Comparison of ENCODE assay signal across 9 mouse cellular contexts in the genomic region with DNA sequence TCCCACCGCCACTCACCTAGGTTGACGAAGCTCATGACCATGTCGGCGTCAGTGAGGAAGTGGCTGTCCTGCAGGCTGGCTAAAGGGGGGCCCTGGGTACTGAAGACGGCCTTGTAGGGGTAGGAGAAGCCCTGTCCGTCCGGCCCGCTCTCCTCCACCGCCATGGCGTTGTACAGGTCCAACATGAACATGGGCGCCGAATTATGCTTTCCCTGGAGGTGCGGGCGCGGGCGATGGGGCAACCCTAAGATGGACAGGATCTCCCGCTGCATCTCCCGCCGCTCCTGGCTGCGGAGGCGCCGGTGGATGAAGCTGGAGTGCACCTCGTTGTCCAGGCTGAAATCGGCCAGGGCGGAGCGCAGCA. TPM values are rescaled to one million over a fixed set of nuclear protein-coding genes. Genes with fewer than 3 reads are reported as not detected.
A peak's percentile ranks its signal among the peaks of the same experiment; 100 is the strongest.
DNase-seq lines count a peak whose midpoint lies in the region; ATAC-seq lines count a peak whose summit lies in the region.
"Had no signal": no experiment of that assay in that cellular context is flagged by ENCODE, and none has a peak within 500 bp of the region (broad histone marks: within the 10 kb centered on the region; RNA-seq: fewer than 3 reads in every experiment).

No protein-coding gene starts in this region.

- no peak for ATAC-seq in kidney, embryonic 14.5 days (ENCODE audit: low FRiP score, low TSS enrichment)
- no peak for ATAC-seq in embryonic facial prominence, embryonic 12.5 days (ENCODE audit: insufficient number of reproducible peaks, insufficient read depth, low FRiP score, low TSS enrichment)
- no peak for ATAC-seq in hindbrain, embryonic 15.5 days (ENCODE audit: low FRiP score, low read depth)
- ATAC-seq in midbrain, embryonic 13.5 days, result no peak

- no peak for DNase-seq in kidney, adult 18-20 months
- DNase-seq in MN1 (ENCODE audit: low spot score), result no peak
- DNase-seq in thymus, postnatal 0 days (ENCODE audit: low spot score), result no peak
- no peak for DNase-seq in layer of hippocampus, adult 9-10 months (ENCODE audit: low spot score)

- WGBS in kidney, embryonic 14.5 days, result under 1% methylated on average over 26 of the region's 26 CpGs
- WGBS in embryonic facial prominence, embryonic 12.5 days, result 1% methylated on average over 26 of the region's 26 CpGs
- WGBS in hindbrain, embryonic 15.5 days, result under 1% methylated on average over 26 of the region's 26 CpGs
- WGBS in midbrain, embryonic 13.5 days, result under 1% methylated on average over 26 of the region's 26 CpGs

- peak overlapping the region; percentile 91 for H3K4me2 ChIP-seq in kidney, embryonic 14.5 days (replicated peaks; ENCODE audit: low read depth, low read length)
- H3K4me2 ChIP-seq in embryonic facial prominence, embryonic 12.5 days (replicated peaks), result peak overlapping the region; percentile 96
- H3K4me2 ChIP-seq in hindbrain, embryonic 15.5 days, result peak overlapping the region; percentile 85
- peak overlapping the region; percentile 83 for H3K4me2 ChIP-seq in midbrain, embryonic 13.5 days (replicated peaks)

- peaks cover 35% of the 10 kb centered on the region for H3K4me1 ChIP-seq in kidney, embryonic 14.5 days (ENCODE audit: control insufficient read depth, insufficient read depth, low read length)
- peaks cover 51% of the 10 kb centered on the region for H3K4me1 ChIP-seq in embryonic facial prominence, embryonic 12.5 days
- H3K4me1 ChIP-seq in hindbrain, embryonic 15.5 days (replicated peaks), result peaks cover 49% of the 10 kb centered on the region
- H3K4me1 ChIP-seq in midbrain, embryonic 13.5 days (replicated peaks), result peaks cover 57% of the 10 kb centered on the region

- H3K27me3 ChIP-seq in kidney, embryonic 14.5 days (ENCODE audit: control insufficient read depth, insufficient read depth, low read length), result peaks cover 8% of the 10 kb centered on the region; the same call in 1 of the 2 replicates
- peaks cover 53% of the 10 kb centered on the region for H3K27me3 ChIP-seq in embryonic facial prominence, embryonic 12.5 days
- H3K27me3 ChIP-seq in hindbrain, embryonic 15.5 days, result peaks cover 79% of the 10 kb centered on the region
- H3K27me3 ChIP-seq in midbrain, embryonic 13.5 days, result peaks cover 95% of the 10 kb centered on the region
- H3K27me3 ChIP-seq: Patski had no signal

- H3K36me3 ChIP-seq in kidney, embryonic 14.5 days (ENCODE audit: control insufficient read depth, insufficient read depth, low read length), result no peaks in the 10 kb centered on the region
- no peaks in the 10 kb centered on the region for H3K36me3 ChIP-seq in embryonic facial prominence, embryonic 12.5 days
- no peaks in the 10 kb centered on the region for H3K36me3 ChIP-seq in hindbrain, embryonic 15.5 days
- no peaks in the 10 kb centered on the region for H3K36me3 ChIP-seq in midbrain, embryonic 13.5 days

- H3K9ac ChIP-seq in kidney, embryonic 14.5 days (ENCODE audit: low read depth, low read length), result peak overlapping the region; percentile 67
- peak overlapping the region; percentile 78 for H3K9ac ChIP-seq in embryonic facial prominence, embryonic 12.5 days
- H3K9ac ChIP-seq in hindbrain, embryonic 15.5 days, result peak overlapping the region; percentile 34; the same call in 1 of the 2 replicates
- peak overlapping the region; percentile 59 for H3K9ac ChIP-seq in midbrain, embryonic 13.5 days (replicated peaks)

- H3K27ac ChIP-seq in kidney, embryonic 14.5 days (ENCODE audit: low read depth, low read length), result peak overlapping the region; percentile 92
- peak overlapping the region; percentile 89 for H3K27ac ChIP-seq in embryonic facial prominence, embryonic 12.5 days
- H3K27ac ChIP-seq in hindbrain, embryonic 15.5 days (replicated peaks), result peak overlapping the region; percentile 52; the same call in 1 of the 2 replicates
- no peak overlapping the region for H3K27ac ChIP-seq in midbrain, embryonic 13.5 days

- peak overlapping the region; percentile 63 for H3K4me3 ChIP-seq in kidney, embryonic 14.5 days (ENCODE audit: low read length)
- H3K4me3 ChIP-seq in embryonic facial prominence, embryonic 12.5 days, result peak overlapping the region; percentile 57
- H3K4me3 ChIP-seq in hindbrain, embryonic 15.5 days, result peak overlapping the region; percentile 44
- peak overlapping the region; percentile 47 for H3K4me3 ChIP-seq in midbrain, embryonic 13.5 days (replicated peaks)

- no peaks in the 10 kb centered on the region for H3K9me3 ChIP-seq in kidney, embryonic 14.5 days (ENCODE audit: control insufficient read depth, low read length)
- no peaks in the 10 kb centered on the region for H3K9me3 ChIP-seq in embryonic facial prominence, embryonic 12.5 days
- H3K9me3 ChIP-seq in hindbrain, embryonic 15.5 days, result no peaks in the 10 kb centered on the region
- no peaks in the 10 kb centered on the region for H3K9me3 ChIP-seq in midbrain, embryonic 13.5 days

RNA-seq across cellular contexts. Expression of a gene that starts 0.5 kb away (rescaled TPM):
- 49.3 and 54.2 TPM in 2 replicates for polyA plus RNA-seq in kidney, embryonic 14.5 days (2014; fragmentation: Nextera tagmentation; extraction: Ambion mirVana)
- polyA plus RNA-seq in embryonic facial prominence, embryonic 12.5 days (2016; fragmentation: Nextera tagmentation; extraction: Ambion mirVana), result 28.4 and 30.1 TPM in 2 replicates
- 16.6 and 17.7 TPM in 2 replicates for polyA plus RNA-seq in hindbrain, embryonic 15.5 days (2015; fragmentation: Nextera tagmentation; extraction: Ambion mirVana)
- polyA plus RNA-seq in midbrain, embryonic 13.5 days (2015; fragmentation: Nextera tagmentation; extraction: Ambion mirVana), result 9.1 and 12.6 TPM in 2 replicates
- polyA plus RNA-seq in thymus, postnatal 0 days (2015; fragmentation: Nextera tagmentation; extraction: Ambion mirVana), result 7.7 and 8.1 TPM in 2 replicates

RNA-seq across cellular contexts. Expression of a gene that starts 37.9 kb away (rescaled TPM):
- polyA plus RNA-seq in kidney, embryonic 14.5 days (2014; fragmentation: Nextera tagmentation; extraction: Ambion mirVana), result 0.17 and 0.34 TPM in 2 replicates
- polyA plus RNA-seq in embryonic facial prominence, embryonic 12.5 days (2016; fragmentation: Nextera tagmentation; extraction: Ambion mirVana), result 1.2 and 2.9 TPM in 2 replicates
- polyA plus RNA-seq in hindbrain, embryonic 15.5 days (2015; fragmentation: Nextera tagmentation; extraction: Ambion mirVana), result 0.96 and 1.4 TPM in 2 replicates
- 0.53 and 0.61 TPM in 2 replicates for polyA plus RNA-seq in midbrain, embryonic 13.5 days (2015; fragmentation: Nextera tagmentation; extraction: Ambion mirVana)
- polyA plus RNA-seq in thymus, postnatal 0 days (2015; fragmentation: Nextera tagmentation; extraction: Ambion mirVana), result 66.2 and 75.4 TPM in 2 replicates

Comparison
In these comparisons a context has a peak if more than half of its experiments do, and no peak if none do; other contexts are left out.
1. RNA of a gene that starts 37.9 kb away (polyA plus RNA-seq): 66.2 to 75.4 TPM in thymus, postnatal 0 days; 1.2 to 2.9 TPM in embryonic facial prominence, embryonic 12.5 days, 0.96 to 1.4 TPM in hindbrain, embryonic 15.5 days, 0.53 to 0.61 TPM in midbrain, embryonic 13.5 days and 0.17 to 0.34 TPM in kidney, embryonic 14.5 days; every median in the first group is over 10 times any median in the second.
2. Peak in every context shown above with its lines, with median percentiles within 50 percentile points of each other: H3K4me2 ChIP-seq, H3K4me3 ChIP-seq and H3K9ac ChIP-seq.